Mouse (Mus musculus) heart, embryonic 10.5 days (tissue): ENCODE measurements at regions not wholly inside any gene's neighbourhood (a gene's known extent, or its start where the extent isn't known, plus 50 kb on each side); places are given as distances from the start of the nearest gene placed in this dataset.
"Not testable (repeated sequence)": the region's sequence is repeated elsewhere in the genome, so short reads cannot be mapped to it uniquely, and the experiment has no call there.

Experiments
- DNase-seq: peaks from one replicate; pipeline ENCODE4 v3.0.0-alpha.2; 2017; ENCODE audit warnings: low spot score
- H3K27ac ChIP-seq: fragments of 300-500 bp; sonication (generic); 2 replicates; pipeline ENCODE4 v1.5.1; 2016; ENCODE audit warnings: mild to moderate bottlenecking
- H3K27me3 ChIP-seq: fragments of 300-500 bp; sonication (generic); 2 replicates; pipeline ENCODE4 v1.6.1; 2016; ENCODE audit warnings: mild to moderate bottlenecking; ENCODE audit not compliant: poor library complexity, insufficient read depth, severe bottlenecking
- H3K36me3 ChIP-seq: fragments of 300-500 bp; sonication (generic); 2 replicates; pipeline ENCODE4 v1.6.1; 2016; ENCODE audit warnings: mild to moderate bottlenecking, moderate library complexity
- H3K4me1 ChIP-seq: fragments of 300-500 bp; sonication (generic); 2 replicates; pipeline ENCODE4 v1.6.1; 2016; ENCODE audit warnings: mild to moderate bottlenecking
- H3K4me3 ChIP-seq: fragments of 300-500 bp; sonication (generic); 2 replicates; pipeline ENCODE4 v1.5.1; 2016; ENCODE audit warnings: mild to moderate bottlenecking, moderate library complexity
- H3K9me3 ChIP-seq: fragments of 300-500 bp; sonication (generic); 2 replicates; pipeline ENCODE4 v1.6.1; 2016; ENCODE audit warnings: mild to moderate bottlenecking, moderate library complexity
- WGBS: fragments of 180-500 bp; shearing (Covaris S2); methylation state at CpG from one replicate; pipeline ENCODE4 v1.1.7; 2016; 5-methylcytosine and 5-hydroxymethylcytosine counted together

GRCm38 (mm10) chr1:73663546-73663945, 460.7 kb downstream of the Tns1 start:
- H3K9me3 ChIP-seq, result no peaks in the 10 kb centered on the region
- no peaks in the 10 kb centered on the region; the same call in 1 of the 2 replicates for H3K4me1 ChIP-seq
- H3K27me3 ChIP-seq, result no peaks in the 10 kb centered on the region
- WGBS, result 20% methylated on average over 1 of the region's 1 CpGs
- H3K27ac ChIP-seq, result no peak overlapping the region
- H3K36me3 ChIP-seq, result no peaks in the 10 kb centered on the region
- H3K4me3 ChIP-seq, result no peak overlapping the region
- no peak for DNase-seq

DNA sequence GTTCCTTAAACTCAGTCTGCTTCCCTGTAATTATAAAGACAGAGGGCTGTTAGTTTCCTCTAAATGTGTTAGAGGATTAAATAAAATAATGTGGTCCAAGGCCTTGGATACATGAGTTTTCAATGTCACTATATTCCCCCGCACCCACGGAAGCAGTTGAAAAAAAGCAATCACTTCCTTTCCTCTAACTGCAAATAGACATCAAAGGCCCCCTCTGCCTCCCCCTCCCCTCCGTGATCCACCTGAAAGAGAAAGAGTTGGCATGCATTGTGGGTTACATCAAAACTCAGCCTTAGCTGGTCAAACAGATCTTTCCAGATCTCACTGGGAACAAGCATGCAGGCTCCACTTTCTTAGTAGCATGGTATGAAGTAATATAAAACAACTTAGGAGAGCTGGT, 479.2 kb downstream of the Tns1 start:
- Histone ChIP-seq H3K4me1 (peaks cover 24% of the 10 kb centered on the region), H3K4me3 (no peak overlapping the region), H3K27me3 (no peaks in the 10 kb centered on the region), H3K27ac (no peak overlapping the region), H3K36me3 (no peaks in the 10 kb centered on the region), H3K9me3 (no peaks in the 10 kb centered on the region)
- peak; percentile 51 for DNase-seq
- WGBS, result 77% methylated on average over 3 of the region's 3 CpGs

DNA sequence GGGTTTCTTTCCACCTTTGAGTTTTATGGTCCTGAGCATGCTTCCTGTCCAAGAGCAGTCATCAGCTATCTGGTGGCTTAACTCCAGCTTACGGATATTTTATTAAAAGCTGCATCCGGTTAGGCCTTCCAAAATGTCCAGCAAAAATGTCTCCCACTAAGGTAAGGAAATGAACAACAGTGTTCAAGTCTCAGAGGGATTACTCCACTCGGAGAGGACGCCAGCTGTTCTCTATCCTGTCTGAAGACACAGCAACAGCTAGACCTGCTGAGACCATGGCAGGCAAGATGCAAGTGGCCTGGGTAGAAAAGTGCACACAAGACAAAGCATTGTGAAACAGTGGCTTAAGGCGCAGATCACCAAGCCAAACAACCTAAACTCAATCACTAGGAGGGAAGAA, 479.9 kb downstream of the Tns1 start:
- H3K36me3 ChIP-seq, result no peaks in the 10 kb centered on the region
- no peak overlapping the region for H3K4me3 ChIP-seq
- no peaks in the 10 kb centered on the region for H3K9me3 ChIP-seq
- no peaks in the 10 kb centered on the region for H3K27me3 ChIP-seq
- peak; percentile 58 for DNase-seq
- 77% methylated on average over 5 of the region's 5 CpGs for WGBS
- no peak overlapping the region; the same call in 1 of the 2 replicates for H3K27ac ChIP-seq
- H3K4me1 ChIP-seq, result peaks cover 24% of the 10 kb centered on the region

DNA sequence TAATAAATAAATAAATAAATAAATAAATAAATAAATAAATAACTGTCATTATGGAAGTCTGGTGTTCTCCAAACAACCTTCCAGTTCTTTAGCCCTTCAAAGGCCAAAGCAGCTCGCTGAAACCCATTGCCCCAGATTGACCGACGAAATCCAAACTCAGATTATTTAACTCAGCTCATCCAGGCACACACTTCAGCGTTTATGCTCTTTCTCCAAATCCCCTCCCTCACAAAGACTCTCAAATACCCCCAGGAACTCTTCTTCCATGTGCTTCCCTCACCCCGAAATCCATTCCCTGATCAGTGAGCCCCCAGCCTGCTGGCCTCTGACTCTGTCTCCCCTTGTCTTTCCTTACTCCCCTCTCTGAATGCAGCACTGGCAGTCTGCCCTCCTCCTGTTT, 480.8 kb downstream of the Tns1 start:
- H3K27ac ChIP-seq, result peak overlapping the region; percentile 10; the same call in 1 of the 2 replicates

DNA sequence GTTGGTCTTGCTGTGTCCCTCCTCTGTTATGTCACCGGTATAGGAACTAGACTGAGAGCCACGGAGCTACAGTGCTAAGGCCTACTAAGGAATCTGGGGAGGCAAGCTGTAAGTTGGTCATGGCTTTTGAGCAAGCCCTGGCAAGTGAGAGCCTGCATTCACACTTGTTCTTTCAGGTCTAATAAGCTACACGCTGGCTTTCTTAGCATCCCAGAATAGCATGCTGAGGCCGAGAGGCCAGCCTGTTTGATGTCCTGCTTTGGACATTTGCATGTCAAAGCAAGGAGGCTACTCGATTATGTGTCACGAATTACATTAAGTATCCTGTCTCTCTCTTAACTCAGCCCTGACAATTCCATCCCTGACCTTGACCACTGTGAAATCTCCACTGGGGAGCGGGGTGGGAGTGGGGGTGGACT, 481.5 kb downstream of the Tns1 start:
- Histone ChIP-seq H3K9me3 (no peaks in the 10 kb centered on the region), H3K4me3 (no peak overlapping the region), H3K36me3 (no peaks in the 10 kb centered on the region), H3K4me1 (peaks cover 24% of the 10 kb centered on the region), H3K27me3 (no peaks in the 10 kb centered on the region), H3K27ac (no peak overlapping the region)
- DNase-seq, result peak; percentile 41
- 19% methylated on average over 7 of the region's 7 CpGs for WGBS

More for the DNA sequence above, 480.8 kb downstream of the Tns1 start:
- no peak overlapping the region for H3K4me3 ChIP-seq
- peak; percentile 36 for DNase-seq
- 62% methylated on average over 5 of the region's 5 CpGs for WGBS
- no peaks in the 10 kb centered on the region for H3K36me3 ChIP-seq
- H3K9me3 ChIP-seq, result no peaks in the 10 kb centered on the region
- peaks cover 24% of the 10 kb centered on the region for H3K4me1 ChIP-seq
- no peaks in the 10 kb centered on the region for H3K27me3 ChIP-seq

- Histone ChIP-seq H3K27ac (no peak overlapping the region), H3K36me3 (no peaks in the 10 kb centered on the region), H3K4me3 (no peak overlapping the region), H3K27me3 (no peaks in the 10 kb centered on the region), H3K9me3 (no peaks in the 10 kb centered on the region), H3K4me1 (peaks cover 24% of the 10 kb centered on the region)
- 85% methylated on average over 8 of the region's 8 CpGs for WGBS
- DNase-seq, result no peak
Measured at GRCm38 (mm10) chr1:73641456-73641855, 482.8 kb downstream of the Tns1 start.

DNA sequence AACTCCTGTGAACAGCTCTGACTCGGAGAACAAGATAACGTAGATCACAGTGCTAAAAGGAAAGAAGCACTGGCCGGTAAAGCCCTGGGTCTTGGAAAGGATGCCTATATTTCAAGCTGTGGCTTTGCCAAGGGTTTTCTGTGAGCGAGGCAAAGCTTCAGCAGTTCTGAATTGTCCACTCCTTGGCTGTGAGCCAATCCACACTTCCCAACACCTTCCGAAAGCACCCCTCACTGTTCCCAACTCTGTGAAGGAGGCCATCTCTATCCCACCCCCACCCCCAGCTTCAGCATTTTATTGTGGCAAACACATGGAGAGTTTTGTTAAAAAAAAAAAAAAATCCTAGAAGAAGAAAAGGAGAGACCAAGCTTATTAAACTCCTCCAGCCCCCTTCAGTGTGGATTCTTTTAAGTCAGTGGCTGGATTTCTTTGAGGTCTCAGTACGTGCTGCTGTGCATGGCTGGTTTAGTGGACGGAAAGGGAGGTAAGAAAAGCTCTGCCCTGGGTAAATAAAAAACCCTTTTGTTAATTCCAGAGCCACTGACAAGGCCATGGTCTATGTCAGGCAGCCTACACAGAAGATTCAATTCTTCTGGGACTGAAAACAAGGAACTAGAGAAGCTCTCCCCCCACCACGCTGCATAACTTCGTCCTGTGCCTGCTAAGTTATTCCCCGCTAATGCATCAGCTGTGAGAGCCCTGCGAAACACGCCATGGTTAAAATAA, 483.4 kb downstream of the Tns1 start:
- 51% methylated on average over 12 of the region's 12 CpGs for WGBS
- Histone ChIP-seq H3K4me3 (no peak overlapping the region), H3K27ac (peak overlapping the region; percentile 72), H3K27me3 (no peaks in the 10 kb centered on the region), H3K36me3 (no peaks in the 10 kb centered on the region), H3K9me3 (no peaks in the 10 kb centered on the region), H3K4me1 (peaks cover 27% of the 10 kb centered on the region)
- DNase-seq, result no peak

DNA sequence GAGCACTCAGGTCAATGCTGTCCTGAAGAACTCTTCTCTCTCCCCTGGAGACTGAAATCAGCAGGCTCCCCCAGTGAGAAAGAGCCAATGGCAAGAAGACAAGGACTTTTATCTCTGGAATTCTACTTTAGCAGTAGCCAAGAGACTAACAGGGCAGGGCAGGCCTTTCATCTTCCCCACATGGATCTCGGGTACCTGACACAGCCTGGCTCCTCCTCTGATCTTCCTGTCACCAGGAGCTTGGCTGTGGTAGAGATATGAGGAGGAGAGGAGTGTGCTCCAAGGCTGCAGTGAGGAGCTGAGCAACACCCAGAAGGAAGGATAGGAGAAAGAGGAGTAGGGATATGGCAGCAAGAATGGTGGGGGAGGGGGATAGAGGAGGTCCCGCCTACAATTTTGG, 488.5 kb downstream of the Tns1 start:
- H3K4me1 ChIP-seq, result peaks cover 29% of the 10 kb centered on the region
- no peak overlapping the region; the same call in 1 of the 2 replicates for H3K27ac ChIP-seq
- H3K36me3 ChIP-seq, result no peaks in the 10 kb centered on the region
- no peaks in the 10 kb centered on the region for H3K27me3 ChIP-seq
- peak; percentile 81 for DNase-seq
- no peak overlapping the region for H3K4me3 ChIP-seq
- H3K9me3 ChIP-seq, result no peaks in the 10 kb centered on the region
- WGBS, result 34% methylated on average over 2 of the region's 2 CpGs

DNA sequence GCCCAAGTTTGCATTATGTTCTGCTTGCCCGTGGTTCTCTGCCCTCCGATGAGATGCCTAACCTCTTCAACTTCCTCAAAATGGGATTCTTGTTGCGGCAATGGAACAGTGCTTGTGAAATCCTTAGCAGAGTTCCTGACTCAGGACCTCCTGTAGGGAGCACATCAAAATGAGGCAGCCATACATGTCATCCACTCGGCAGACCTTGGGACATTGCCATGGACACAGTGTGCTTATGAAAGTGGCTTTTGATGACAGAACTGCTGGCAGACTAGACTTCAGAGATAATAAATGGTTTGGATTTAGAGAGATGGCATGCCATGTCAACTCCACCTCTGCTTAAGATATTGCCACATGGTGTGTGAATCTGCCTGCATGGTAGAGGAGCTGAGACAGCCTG, 489.4 kb downstream of the Tns1 start:
- H3K4me1 ChIP-seq, result peaks cover 23% of the 10 kb centered on the region
- DNase-seq, result no peak
- H3K4me3 ChIP-seq, result no peak overlapping the region
- no peaks in the 10 kb centered on the region for H3K27me3 ChIP-seq
- no peaks in the 10 kb centered on the region for H3K9me3 ChIP-seq
- 85% methylated on average over 4 of the region's 4 CpGs for WGBS
- H3K36me3 ChIP-seq, result no peaks in the 10 kb centered on the region
- no peak overlapping the region for H3K27ac ChIP-seq

- WGBS, result 46% methylated on average over 1 of the region's 1 CpGs
- no peak for DNase-seq
- no peaks in the 10 kb centered on the region for H3K9me3 ChIP-seq
- H3K4me1 ChIP-seq, result peaks cover 23% of the 10 kb centered on the region
- peak overlapping the region; percentile 47; the same call in 1 of the 2 replicates for H3K27ac ChIP-seq
- H3K36me3 ChIP-seq, result no peaks in the 10 kb centered on the region
- H3K4me3 ChIP-seq, result no peak overlapping the region
- H3K27me3 ChIP-seq, result no peaks in the 10 kb centered on the region
Measured at GRCm38 (mm10) chr1:73633071-73633470, 491.2 kb downstream of the Tns1 start.

DNA sequence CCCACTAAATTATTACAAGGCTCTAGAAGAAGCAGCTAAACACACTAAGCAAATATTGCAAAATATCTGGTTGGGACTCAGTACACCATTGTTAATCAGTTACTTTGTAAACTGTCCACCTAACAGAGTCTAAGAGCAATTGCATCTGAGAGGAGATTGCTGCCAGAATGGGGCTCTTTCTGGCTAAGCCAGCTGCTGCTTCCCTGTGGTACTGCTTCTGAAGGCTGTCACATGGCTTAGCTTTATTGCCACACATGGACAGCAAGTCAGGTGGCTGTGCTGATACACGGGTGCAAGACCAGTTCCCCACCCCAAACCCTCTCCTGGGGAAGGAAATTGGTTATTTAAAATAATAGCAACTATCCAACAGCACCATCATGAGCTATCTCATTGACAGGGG, 493.9 kb downstream of the Tns1 start:
- Histone ChIP-seq H3K27me3 (no peaks in the 10 kb centered on the region), H3K27ac (no peak overlapping the region), H3K4me1 (peaks cover 15% of the 10 kb centered on the region), H3K4me3 (no peak overlapping the region), H3K9me3 (no peaks in the 10 kb centered on the region), H3K36me3 (no peaks in the 10 kb centered on the region)
- WGBS, result 67% methylated on average over 1 of the region's 1 CpGs
- DNase-seq, result no peak

DNA sequence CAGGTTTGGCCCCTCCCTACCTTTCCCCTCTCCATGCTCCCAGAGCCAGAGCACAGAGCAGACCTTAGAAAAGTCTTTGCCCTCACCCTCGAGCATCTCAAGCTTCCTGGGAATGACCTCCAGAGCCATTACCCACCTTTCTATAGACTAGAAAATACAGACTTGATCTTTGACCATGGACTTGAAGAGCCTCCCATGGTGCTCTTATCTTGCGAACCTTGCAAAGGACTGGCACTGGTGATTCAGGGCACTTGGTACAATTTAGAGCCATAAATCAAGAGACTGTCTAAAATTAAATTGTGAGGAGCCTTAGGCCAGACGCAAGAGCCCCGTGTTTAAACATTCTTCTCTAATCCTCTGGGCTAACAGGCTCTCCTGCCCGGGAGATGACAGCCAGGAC, 498.9 kb downstream of the Tns1 start:
- 61% methylated on average over 5 of the region's 5 CpGs for whole genome bisulfite sequencing
- Histone ChIP-seq H3K9me3 (no peaks in the 10 kb centered on the region), H3K4me3 (no peak overlapping the region)

DNA sequence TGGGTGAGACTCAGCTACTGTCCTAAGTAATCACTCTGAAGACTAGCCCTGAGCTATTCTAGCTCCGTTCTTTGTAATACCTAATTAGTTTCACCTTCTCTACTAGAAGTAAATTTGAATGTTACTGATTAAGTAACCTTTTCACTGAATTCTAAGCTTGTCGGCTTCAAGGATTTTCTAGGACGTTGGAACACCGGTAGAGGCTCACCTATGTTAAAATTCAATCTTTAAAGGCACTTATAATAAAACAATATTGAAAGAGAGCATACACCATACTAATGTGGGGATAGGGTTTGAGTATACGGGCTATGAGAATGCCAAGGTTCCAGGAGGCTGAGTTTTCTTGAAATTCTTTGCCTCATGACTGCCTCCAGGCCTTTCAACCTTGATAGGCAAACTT, 503.1 kb downstream of the Tns1 start:
- not testable (repeated sequence) for H3K9me3 ChIP-seq, H3K27me3 ChIP-seq, H3K4me1 ChIP-seq, H3K4me3 ChIP-seq, H3K36me3 ChIP-seq, DNase-seq, H3K27ac ChIP-seq
- WGBS, result 88% methylated on average over 5 of the region's 5 CpGs

More for the DNA sequence above, 498.9 kb downstream of the Tns1 start:
- no peak overlapping the region for H3K27ac ChIP-seq
- H3K36me3 ChIP-seq, result no peaks in the 10 kb centered on the region
- no peak for DNase-seq
- H3K4me1 ChIP-seq, result no peaks in the 10 kb centered on the region
- no peaks in the 10 kb centered on the region for H3K27me3 ChIP-seq
